Mouse (Mus musculus) liver, postnatal 0 days (tissue): ENCODE results near the gene B3gnt7.

ENCODE experiments used
- CTCF ChIP-seq: sonication (generic); IDR thresholded peaks from 2 replicates; pipeline ENCODE4 v1.5.1; 2016; ENCODE audit warnings: antibody characterized with exemption, low read depth
- EP300 ChIP-seq: IDR thresholded peaks from 2 replicates; pipeline ENCODE4 v1.6.1; 2016; ENCODE audit warnings: antibody characterized with exemption, low read depth, mild to moderate bottlenecking

- TF ChIP-seq CTCF (no peak), EP300 (no peak)
These were observed 45.5 kb downstream of the B3gnt7 start for GRCm38 (mm10) chr1:86348083-86348482.
